Mouse (Mus musculus) stomach, embryonic 15.5 days (tissue): Measurements from ENCODE around the gene Nudt13. TPM values are rescaled to one million over a fixed set of nuclear protein-coding genes. Genes with fewer than 3 reads are reported as not detected.

Experiments
- ATAC-seq: fragments of 200-750 bp; cut with Nextera tagmentation; 2 replicates; pipeline ENCODE4 v1.8.0; 2017; ENCODE audit warnings: low read depth, moderate number of reproducible peaks, moderate TSS enrichment; ENCODE audit not compliant: insufficient read depth, low FRiP score
- H3K27ac ChIP-seq: fragments of 300-500 bp; sonication (generic); 2 replicates; pipeline ENCODE4 v1.5.1; 2015; ENCODE audit warnings: mild to moderate bottlenecking, inconsistent platforms
- H3K27me3 ChIP-seq: fragments of 300-500 bp; sonication (generic); replicated peaks from 2 replicates; pipeline ENCODE4 v1.6.1; 2015; ENCODE audit warnings: inconsistent platforms
- H3K36me3 ChIP-seq: fragments of 300-500 bp; sonication (generic); 2 replicates; pipeline ENCODE4 v1.6.1; 2015; ENCODE audit warnings: inconsistent platforms
- H3K4me1 ChIP-seq: fragments of 300-500 bp; sonication (generic); 2 replicates; pipeline ENCODE4 v1.6.1; 2015; ENCODE audit warnings: inconsistent platforms
- H3K4me2 ChIP-seq: fragments of 300-500 bp; sonication (generic); 2 replicates; pipeline ENCODE4 v1.6.1; 2015; ENCODE audit warnings: mild to moderate bottlenecking, inconsistent platforms
- H3K4me3 ChIP-seq: fragments of 300-500 bp; sonication (generic); replicated peaks from 2 replicates; pipeline ENCODE4 v1.5.1; 2015; ENCODE audit warnings: inconsistent platforms
- H3K9ac ChIP-seq: fragments of 300-500 bp; sonication (generic); 2 replicates; pipeline ENCODE4 v1.6.1; 2015; ENCODE audit warnings: inconsistent platforms
- H3K9me3 ChIP-seq: fragments of 300-500 bp; sonication (generic); 2 replicates; pipeline ENCODE4 v1.6.1; 2016; ENCODE audit warnings: inconsistent platforms
- WGBS: fragments of 180-500 bp; shearing (Covaris S2); methylation state at CpG from one replicate; pipeline ENCODE4 v1.1.7; 2015; 5-methylcytosine and 5-hydroxymethylcytosine counted together
- polyA plus RNA-seq: library from polyadenylated mRNA; unstranded; fragments of >200 nt; fragmentation: Nextera tagmentation; extraction: Ambion mirVana; gene quantifications from 2 replicates; pipeline ENCODE4 v1.2.1, GENCODE M21; 2015

Nudt13 gene
- polyA plus RNA-seq = 17.8 and 20.3 TPM in 2 replicates

GRCm38 (mm10) chr14:20294117-20294892 is at the start of gene Nudt13:
TSS of gene Nudt13 (plus strand) at chr14:20294697.
- Histone ChIP-seq H3K27ac (no peak within 1 kb of the TSS), H3K4me1 (no peaks in the 10 kb centered on the region), H3K36me3 (no peaks in the 10 kb centered on the region), H3K4me3 (peak within 1 kb of the TSS; percentile 60), H3K27me3 (no peaks in the 10 kb centered on the region), H3K9me3 (no peaks in the 10 kb centered on the region), H3K4me2 (peak within 1 kb of the TSS; percentile 63), H3K9ac (peak within 1 kb of the TSS; percentile 24; the same call in 1 of the 2 replicates)
- WGBS = 22% methylated on average over 14 of the region's 14 CpGs
- peak; percentile 97 for ATAC-seq

- no peak overlapping the region for H3K27ac ChIP-seq
- WGBS = 35% methylated on average over 2 of the region's 2 CpGs
- H3K4me2 ChIP-seq = no peak overlapping the region
- H3K4me1 ChIP-seq = no peaks in the 10 kb centered on the region
- ATAC-seq = no peak
- H3K27me3 ChIP-seq = no peaks in the 10 kb centered on the region
- H3K9ac ChIP-seq = no peak overlapping the region
- H3K4me3 ChIP-seq = no peak overlapping the region
- H3K36me3 ChIP-seq = no peaks in the 10 kb centered on the region
- H3K9me3 ChIP-seq = no peaks in the 10 kb centered on the region
Observed at GRCm38 (mm10) chr14:20245318-20245717, 49.2 kb upstream of the Nudt13 start.

GRCm38 (mm10) chr14:20245861-20246260 is 48.6 kb upstream of the Nudt13 start:
- 66% methylated on average over 5 of the region's 5 CpGs for WGBS
- Histone ChIP-seq H3K9ac (no peak overlapping the region), H3K27ac (no peak overlapping the region), H3K27me3 (no peaks in the 10 kb centered on the region), H3K36me3 (no peaks in the 10 kb centered on the region), H3K4me3 (no peak overlapping the region), H3K9me3 (no peaks in the 10 kb centered on the region), H3K4me1 (no peaks in the 10 kb centered on the region), H3K4me2 (no peak overlapping the region)
- no peak for ATAC-seq

GRCm38 (mm10) chr14:20246811-20247266 is 47.7 kb upstream of the Nudt13 start:
- no peak overlapping the region for H3K4me2 ChIP-seq
- WGBS = 58% methylated on average over 11 of the region's 11 CpGs
- H3K9me3 ChIP-seq = no peaks in the 10 kb centered on the region
- no peaks in the 10 kb centered on the region for H3K36me3 ChIP-seq
- H3K9ac ChIP-seq = no peak overlapping the region
- no peak overlapping the region for H3K27ac ChIP-seq
- H3K27me3 ChIP-seq = no peaks in the 10 kb centered on the region
- no peaks in the 10 kb centered on the region for H3K4me1 ChIP-seq
- ATAC-seq = no peak
- no peak overlapping the region for H3K4me3 ChIP-seq

- Histone ChIP-seq H3K9me3 (no peaks in the 10 kb centered on the region), H3K36me3 (no peaks in the 10 kb centered on the region), H3K4me2 (no peak overlapping the region), H3K4me1 (no peaks in the 10 kb centered on the region), H3K4me3 (no peak overlapping the region), H3K27me3 (no peaks in the 10 kb centered on the region), H3K27ac (no peak overlapping the region), H3K9ac (no peak overlapping the region)
- WGBS = 91% methylated on average over 3 of the region's 3 CpGs
- ATAC-seq = no peak
Observed at GRCm38 (mm10) chr14:20248001-20248400, 46.5 kb upstream of the Nudt13 start.

- no peaks in the 10 kb centered on the region for H3K27me3 ChIP-seq
- no peak overlapping the region for H3K4me3 ChIP-seq
- no peak for ATAC-seq
- H3K4me2 ChIP-seq = no peak overlapping the region
- WGBS = 79% methylated on average over 14 of the region's 14 CpGs
- H3K9ac ChIP-seq = no peak overlapping the region
- H3K36me3 ChIP-seq = no peaks in the 10 kb centered on the region
- no peaks in the 10 kb centered on the region for H3K4me1 ChIP-seq
- no peaks in the 10 kb centered on the region for H3K9me3 ChIP-seq
- no peak overlapping the region for H3K27ac ChIP-seq
Observed at GRCm38 (mm10) chr14:20250237-20251171, 44.0 kb upstream of the Nudt13 start.

- Histone ChIP-seq H3K4me2 (no peak overlapping the region), H3K27ac (no peak overlapping the region), H3K36me3 (no peaks in the 10 kb centered on the region), H3K27me3 (no peaks in the 10 kb centered on the region), H3K9me3 (no peaks in the 10 kb centered on the region), H3K4me3 (no peak overlapping the region), H3K9ac (no peak overlapping the region), H3K4me1 (no peaks in the 10 kb centered on the region)
- ATAC-seq = peak; percentile 39; the same call in 1 of the 2 replicates
- WGBS = 46% methylated on average over 8 of the region's 8 CpGs
Observed at GRCm38 (mm10) chr14:20258185-20259113, 36.0 kb upstream of the Nudt13 start.

- 59% methylated on average over 4 of the region's 4 CpGs for WGBS
- Histone ChIP-seq H3K9me3 (no peaks in the 10 kb centered on the region), H3K4me3 (no peak overlapping the region), H3K4me2 (no peak overlapping the region), H3K27ac (no peak overlapping the region), H3K4me1 (no peaks in the 10 kb centered on the region), H3K9ac (no peak overlapping the region), H3K36me3 (no peaks in the 10 kb centered on the region), H3K27me3 (no peaks in the 10 kb centered on the region)
- no peak for ATAC-seq
Observed at GRCm38 (mm10) chr14:20262346-20262745, 32.2 kb upstream of the Nudt13 start.

GRCm38 (mm10) chr14:20268421-20268820 is 26.1 kb upstream of the Nudt13 start:
- no peaks in the 10 kb centered on the region for H3K36me3 ChIP-seq
- H3K27me3 ChIP-seq = no peaks in the 10 kb centered on the region
- H3K4me3 ChIP-seq = no peak overlapping the region
- H3K4me2 ChIP-seq = no peak overlapping the region
- WGBS = 58% methylated on average over 6 of the region's 6 CpGs
- H3K27ac ChIP-seq = peak overlapping the region; percentile 61; the same call in 1 of the 2 replicates
- no peak for ATAC-seq
- 0 out of 2 replicates have a peak, but pooled peaks cover 2% of the 10 kb centered on the region for H3K4me1 ChIP-seq
- H3K9ac ChIP-seq = no peak overlapping the region
- no peaks in the 10 kb centered on the region for H3K9me3 ChIP-seq

GRCm38 (mm10) chr14:20269082-20269809 is 25.3 kb upstream of the Nudt13 start, which contains the start of gene Kcnk16:
TSS of gene Kcnk16 (minus strand) at chr14:20269199.
- Histone ChIP-seq H3K9ac (no peak within 1 kb of the TSS), H3K27me3 (no peaks in the 10 kb centered on the region), H3K4me2 (0 out of 2 replicates have a peak within 1 kb of the TSS, but pooled peaks have one; percentile 16), H3K4me1 (0 out of 2 replicates have a peak, but pooled peaks cover 2% of the 10 kb centered on the region), H3K4me3 (no peak within 1 kb of the TSS), H3K27ac (peak within 1 kb of the TSS; percentile 61), H3K9me3 (no peaks in the 10 kb centered on the region), H3K36me3 (no peaks in the 10 kb centered on the region)
- WGBS = 47% methylated on average over 6 of the region's 6 CpGs
- ATAC-seq = peak; percentile 81
